Mouse (Mus musculus): ENCODE data around the gene Nrg3.

- TF ChIP-seq CTCF (IDR thresholded peaks at IDR 0.05; ENCODE audit: low read depth) (no peak), EP300 (optimal IDR thresholded peaks at IDR 0.05) (no peak)
These were observed 421.3 kb downstream of the Nrg3 start for GRCm38 (mm10) chr14:39051542-39051941.
